Mouse (Mus musculus): ENCODE results near the gene Hcn2.

DNA sequence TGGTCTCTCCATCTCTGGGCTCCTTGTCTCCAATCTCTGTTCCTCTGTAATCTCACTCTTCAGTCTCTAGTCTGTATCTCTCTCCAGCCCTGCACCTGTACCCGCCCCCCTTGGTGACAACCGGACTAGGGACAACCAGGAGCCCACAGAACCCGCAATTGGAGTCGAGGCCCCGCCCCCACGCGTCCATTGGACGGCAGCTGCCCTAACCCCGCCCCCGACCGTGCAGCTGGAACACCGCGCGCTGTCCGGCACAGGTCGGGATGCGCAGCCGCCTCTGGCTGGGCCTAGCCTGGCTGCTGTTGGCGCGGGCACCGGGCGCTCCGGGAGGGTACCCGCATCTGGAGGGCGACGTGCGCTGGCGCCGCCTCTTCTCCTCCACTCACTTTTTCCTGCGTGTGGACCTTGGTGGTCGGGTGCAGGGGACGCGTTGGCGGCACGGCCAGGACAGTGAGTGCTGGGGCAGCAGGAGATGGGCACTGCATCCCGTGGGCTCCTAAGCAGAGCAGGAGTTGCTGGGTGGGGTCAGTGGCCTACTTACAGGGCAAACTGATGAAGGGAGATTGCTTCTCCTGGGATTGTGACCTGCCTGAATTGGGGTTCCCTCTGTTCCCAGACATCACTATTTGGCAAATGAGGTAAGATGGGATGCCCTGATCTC lies 38.6 kb downstream of the Hcn2 start, which contains the start of gene Fgf22:
- TF ChIP-seq CTCF (IDR thresholded peaks at IDR 0.05; ENCODE audit: borderline replicate concordance, control insufficient read depth, extremely low read depth, insufficient read depth, low read length, poor library complexity) (no peak), POLR2A (IDR thresholded peaks at IDR 0.05; ENCODE audit: control insufficient read depth, extremely low read depth, insufficient read depth, low read length, poor library complexity) (no peak)

Data from thymus, adult 2 months (tissue).